Mouse (Mus musculus) heart, embryonic 13.5 days (tissue): ENCODE data around the gene Phospho2. TPM values are rescaled to one million over a fixed set of nuclear protein-coding genes. Genes with fewer than 3 reads are reported as not detected.
A peak's percentile ranks its signal among the peaks of the same experiment; 100 is the strongest.

ENCODE experiments used
- ATAC-seq: fragments of 200-750 bp; cut with Nextera tagmentation; 2 replicates; pipeline ENCODE4 v1.8.0; 2017; ENCODE audit warnings: moderate TSS enrichment; ENCODE audit not compliant: insufficient number of reproducible peaks, low FRiP score, low TSS enrichment; ENCODE audit errors: extremely low read depth
- H3K27ac ChIP-seq: fragments of 300-500 bp; sonication (generic); replicated peaks from 2 replicates; pipeline ENCODE4 v1.5.1; 2015; ENCODE audit warnings: moderate library complexity, mild to moderate bottlenecking, inconsistent platforms
- H3K27me3 ChIP-seq: fragments of 300-500 bp; sonication (generic); replicated peaks from 2 replicates; pipeline ENCODE4 v1.6.1; 2015; ENCODE audit warnings: mild to moderate bottlenecking, inconsistent platforms
- H3K36me3 ChIP-seq: fragments of 300-500 bp; sonication (generic); 2 replicates; pipeline ENCODE4 v1.6.1; 2015; ENCODE audit warnings: mild to moderate bottlenecking, inconsistent platforms
- H3K4me1 ChIP-seq: fragments of 300-500 bp; sonication (generic); 2 replicates; pipeline ENCODE4 v1.6.1; 2015; ENCODE audit warnings: inconsistent platforms
- H3K4me2 ChIP-seq: fragments of 300-500 bp; sonication (generic); 2 replicates; pipeline ENCODE4 v1.6.1; 2015; ENCODE audit warnings: inconsistent platforms, mild to moderate bottlenecking, moderate library complexity
- H3K4me3 ChIP-seq: fragments of 300-500 bp; sonication (generic); 2 replicates; pipeline ENCODE4 v1.5.1; 2015; ENCODE audit warnings: moderate library complexity, mild to moderate bottlenecking, inconsistent platforms
- H3K9ac ChIP-seq: fragments of 300-500 bp; sonication (generic); 2 replicates; pipeline ENCODE4 v1.6.1; 2015; ENCODE audit warnings: inconsistent platforms, mild to moderate bottlenecking, moderate library complexity
- H3K9me3 ChIP-seq: fragments of 300-500 bp; sonication (generic); 2 replicates; pipeline ENCODE4 v1.6.1; 2016; ENCODE audit warnings: inconsistent platforms
- WGBS: fragments of 180-500 bp; shearing (Covaris S2); methylation state at CpG from one replicate; pipeline ENCODE4 v1.1.7; 2015; ENCODE audit warnings: mixed read lengths; 5-methylcytosine and 5-hydroxymethylcytosine counted together
- polyA plus RNA-seq: library from polyadenylated mRNA; unstranded; fragments of >200 nt; fragmentation: Nextera tagmentation; extraction: Ambion mirVana; gene quantifications from 2 replicates; pipeline ENCODE4 v1.2.1, GENCODE M21; 2015

Gene Phospho2
- 14.4 and 16.7 TPM in 2 replicates for polyA plus RNA-seq

DNA sequence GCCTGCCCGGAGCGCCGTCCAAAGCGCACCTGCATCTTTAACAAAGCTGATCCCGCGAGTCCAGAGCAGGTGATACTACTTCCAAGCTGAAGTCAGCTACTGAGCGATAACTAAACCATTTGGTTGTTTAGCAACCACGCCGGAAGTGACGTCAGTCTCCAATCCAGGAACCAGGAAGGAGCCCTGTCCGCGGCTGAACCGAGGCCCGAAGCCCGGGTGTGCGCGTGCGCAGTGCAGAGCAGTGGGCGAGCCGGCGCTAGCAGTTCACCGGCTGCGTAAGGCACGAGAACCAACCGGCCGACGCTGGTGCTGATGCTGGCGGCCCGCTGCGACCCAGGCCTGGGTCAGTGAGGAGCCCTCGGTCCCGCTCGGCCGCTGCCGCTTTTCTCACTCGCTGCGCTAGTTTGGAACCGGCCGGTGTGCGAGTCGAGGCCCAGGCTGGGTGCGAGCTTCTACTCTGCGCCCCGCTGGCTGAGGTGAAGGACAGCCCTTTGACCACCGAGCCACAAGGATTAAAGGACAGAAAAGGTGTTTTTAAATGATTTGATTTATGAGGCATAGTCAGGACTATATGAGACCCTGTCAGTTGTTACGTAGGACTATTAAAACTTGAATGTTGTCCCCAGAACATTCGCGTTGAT is at the start of gene Phospho2, which contains the start of gene Ccdc173:
Phospho2 (plus strand) TSS at position 195 of the 641 bp plus-strand sequence.
Ccdc173 (minus strand) TSS at position 147 of the 641 bp plus-strand sequence.
- no peaks in the 10 kb centered on the region for H3K27me3 ChIP-seq
- peak within 1 kb of the TSS; percentile 93 for H3K4me2 ChIP-seq
- peak within 1 kb of the TSS; percentile 86 for H3K27ac ChIP-seq
- ATAC-seq: peak; percentile 89
- peak within 1 kb of the TSS; percentile 72 for H3K4me3 ChIP-seq
- peak within 1 kb of the TSS; percentile 88 for H3K9ac ChIP-seq
- no peaks in the 10 kb centered on the region for H3K9me3 ChIP-seq
- peaks cover 25% of the 10 kb centered on the region for H3K36me3 ChIP-seq
- peaks cover 3% of the 10 kb centered on the region; the same call in 1 of the 2 replicates for H3K4me1 ChIP-seq
- WGBS: 2% methylated on average over 48 of the region's 48 CpGs

GRCm38 (mm10) chr2:69745091-69745490 is 44.3 kb upstream of the Phospho2 start:
- Histone ChIP-seq H3K4me3 (no peak overlapping the region), H3K9ac (no peak overlapping the region), H3K27me3 (no peaks in the 10 kb centered on the region), H3K4me2 (no peak overlapping the region), H3K4me1 (no peaks in the 10 kb centered on the region), H3K9me3 (peaks cover 5% of the 10 kb centered on the region; the same call in 1 of the 2 replicates), H3K27ac (no peak overlapping the region), H3K36me3 (peaks cover 84% of the 10 kb centered on the region)
- WGBS: 68% methylated on average over 1 of the region's 1 CpGs
- no peak for ATAC-seq

GRCm38 (mm10) chr2:69760980-69761379 is 28.4 kb upstream of the Phospho2 start:
- WGBS: 71% methylated on average over 5 of the region's 5 CpGs

GRCm38 (mm10) chr2:69763340-69763739 is 26.1 kb upstream of the Phospho2 start:
- WGBS: 77% methylated on average over 4 of the region's 4 CpGs
- H3K27me3 ChIP-seq: no peaks in the 10 kb centered on the region
- no peaks in the 10 kb centered on the region for H3K4me1 ChIP-seq
- no peak overlapping the region for H3K4me2 ChIP-seq
- no peak overlapping the region for H3K4me3 ChIP-seq
- no peaks in the 10 kb centered on the region for H3K9me3 ChIP-seq
- no peak for ATAC-seq
- H3K36me3 ChIP-seq: no peaks in the 10 kb centered on the region
- H3K27ac ChIP-seq: no peak overlapping the region
- H3K9ac ChIP-seq: no peak overlapping the region

More at GRCm38 (mm10) chr2:69760980-69761379, 28.4 kb upstream of the Phospho2 start:
- H3K27ac ChIP-seq: no peak overlapping the region
- H3K4me1 ChIP-seq: no peaks in the 10 kb centered on the region
- no peak overlapping the region for H3K4me3 ChIP-seq
- no peak for ATAC-seq
- H3K9me3 ChIP-seq: no peaks in the 10 kb centered on the region
- H3K9ac ChIP-seq: no peak overlapping the region
- H3K36me3 ChIP-seq: no peaks in the 10 kb centered on the region
- H3K4me2 ChIP-seq: no peak overlapping the region
- H3K27me3 ChIP-seq: no peaks in the 10 kb centered on the region

DNA sequence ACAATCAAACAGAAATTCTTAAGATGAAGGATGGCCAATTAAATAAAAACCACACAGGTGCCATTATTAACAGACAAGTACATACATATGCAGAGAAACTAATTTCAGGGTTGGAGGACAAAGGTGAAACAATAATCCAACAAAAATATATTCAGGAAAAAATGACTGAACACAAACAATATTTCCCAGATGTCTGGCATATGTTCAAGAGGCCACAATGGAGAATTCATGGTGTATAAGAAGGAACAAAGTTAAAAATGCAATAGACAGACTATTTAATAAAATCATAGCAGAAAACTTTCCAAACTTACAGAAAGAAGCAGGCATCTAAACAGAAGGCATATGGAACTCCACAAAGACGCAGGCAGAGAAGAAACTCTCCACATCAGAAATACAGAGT is 24.7 kb upstream of the Phospho2 start:
- no peak for ATAC-seq
- no peak overlapping the region for H3K27ac ChIP-seq
- 74% methylated on average over 1 of the region's 1 CpGs for WGBS
- H3K27me3 ChIP-seq: no peaks in the 10 kb centered on the region
- H3K36me3 ChIP-seq: no peaks in the 10 kb centered on the region
- H3K9ac ChIP-seq: no peak overlapping the region
- H3K9me3 ChIP-seq: no peaks in the 10 kb centered on the region
- H3K4me2 ChIP-seq: no peak overlapping the region
- H3K4me1 ChIP-seq: no peaks in the 10 kb centered on the region
- no peak overlapping the region for H3K4me3 ChIP-seq

- Histone ChIP-seq H3K27me3 (no peaks in the 10 kb centered on the region), H3K36me3 (peaks cover 9% of the 10 kb centered on the region), H3K9ac (no peak overlapping the region), H3K4me3 (no peak overlapping the region), H3K4me1 (no peaks in the 10 kb centered on the region), H3K4me2 (no peak overlapping the region), H3K27ac (no peak overlapping the region), H3K9me3 (no peaks in the 10 kb centered on the region)
- no peak for ATAC-seq
- 85% methylated on average over 3 of the region's 3 CpGs for WGBS
These were observed 16.1 kb upstream of the Phospho2 start for GRCm38 (mm10) chr2:69773331-69773730.

GRCm38 (mm10) chr2:69777985-69778835 is 11.2 kb upstream of the Phospho2 start:
- Histone ChIP-seq H3K9me3 (no peaks in the 10 kb centered on the region), H3K27ac (no peak overlapping the region), H3K9ac (no peak overlapping the region), H3K4me2 (no peak overlapping the region), H3K36me3 (peaks cover 13% of the 10 kb centered on the region), H3K27me3 (no peaks in the 10 kb centered on the region), H3K4me1 (no peaks in the 10 kb centered on the region), H3K4me3 (no peak overlapping the region)
- no peak for ATAC-seq
- WGBS: 53% methylated on average over 7 of the region's 7 CpGs

GRCm38 (mm10) chr2:69778836-69779177 is 10.6 kb upstream of the Phospho2 start:
- Histone ChIP-seq H3K27me3 (no peaks in the 10 kb centered on the region), H3K4me2 (no peak overlapping the region), H3K27ac (no peak overlapping the region), H3K4me3 (no peak overlapping the region), H3K4me1 (no peaks in the 10 kb centered on the region), H3K36me3 (peaks cover 11% of the 10 kb centered on the region), H3K9me3 (no peaks in the 10 kb centered on the region), H3K9ac (no peak overlapping the region)
- no peak for ATAC-seq
- 47% methylated on average over 5 of the region's 5 CpGs for WGBS

DNA sequence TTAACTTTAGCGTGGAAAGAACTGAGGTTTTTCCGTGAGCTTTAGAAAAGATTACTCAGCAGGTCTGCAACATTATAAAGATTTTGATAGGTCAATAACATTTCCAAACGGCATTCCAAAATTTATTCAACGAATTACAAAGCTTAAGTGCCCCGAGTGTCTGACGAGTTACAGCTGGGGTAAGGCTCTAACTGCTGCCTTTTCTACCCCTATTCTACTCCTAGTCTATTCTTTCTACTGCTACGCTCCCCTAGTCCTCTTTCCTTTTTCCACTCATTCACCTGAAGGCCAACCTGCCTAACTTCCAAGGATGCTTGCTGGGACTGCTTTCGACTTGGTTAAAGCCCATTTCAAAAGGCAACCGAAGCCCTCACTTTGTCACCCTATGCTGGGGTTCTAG is 449 bp upstream of the Phospho2 start:
- Histone ChIP-seq H3K4me1 (peaks cover 3% of the 10 kb centered on the region; the same call in 1 of the 2 replicates), H3K4me2 (peak overlapping the region; percentile 93), H3K4me3 (peak overlapping the region; percentile 72), H3K27me3 (no peaks in the 10 kb centered on the region), H3K27ac (peak overlapping the region; percentile 86), H3K9me3 (no peaks in the 10 kb centered on the region), H3K9ac (peak overlapping the region; percentile 85), H3K36me3 (peaks cover 22% of the 10 kb centered on the region)
- WGBS: 26% methylated on average over 9 of the region's 9 CpGs
- no peak for ATAC-seq

DNA sequence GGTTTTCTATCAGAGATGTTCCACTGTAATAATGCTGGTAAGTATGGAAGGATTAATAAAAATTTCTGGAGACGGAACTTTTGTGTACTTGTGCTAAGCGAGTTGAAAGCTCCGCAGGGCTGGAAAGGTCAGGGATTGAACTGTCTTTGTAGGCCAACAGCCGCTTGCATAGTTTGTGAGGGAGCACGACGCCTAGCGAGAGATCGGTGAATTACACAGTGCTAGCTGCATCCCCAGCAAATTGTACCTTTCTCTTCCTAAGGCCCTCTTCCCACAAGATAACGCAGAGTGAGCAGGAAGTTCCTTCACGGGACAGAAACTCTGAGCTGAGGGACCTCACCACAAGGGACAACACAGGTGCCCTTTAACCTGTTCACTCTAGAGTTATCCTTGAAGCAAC is 862 bp downstream of the Phospho2 start:
- Histone ChIP-seq H3K36me3 (peaks cover 32% of the 10 kb centered on the region), H3K9me3 (no peaks in the 10 kb centered on the region), H3K9ac (peak overlapping the region; percentile 88), H3K27me3 (no peaks in the 10 kb centered on the region), H3K27ac (0 out of 2 replicates have a peak overlapping the region, but pooled peaks have one; percentile 86), H3K4me3 (peak overlapping the region; percentile 72), H3K4me1 (peaks cover 3% of the 10 kb centered on the region; the same call in 1 of the 2 replicates), H3K4me2 (peak overlapping the region; percentile 93)
- peak; percentile 37; the same call in 1 of the 2 replicates for ATAC-seq
- 5% methylated on average over 10 of the region's 10 CpGs for WGBS

DNA sequence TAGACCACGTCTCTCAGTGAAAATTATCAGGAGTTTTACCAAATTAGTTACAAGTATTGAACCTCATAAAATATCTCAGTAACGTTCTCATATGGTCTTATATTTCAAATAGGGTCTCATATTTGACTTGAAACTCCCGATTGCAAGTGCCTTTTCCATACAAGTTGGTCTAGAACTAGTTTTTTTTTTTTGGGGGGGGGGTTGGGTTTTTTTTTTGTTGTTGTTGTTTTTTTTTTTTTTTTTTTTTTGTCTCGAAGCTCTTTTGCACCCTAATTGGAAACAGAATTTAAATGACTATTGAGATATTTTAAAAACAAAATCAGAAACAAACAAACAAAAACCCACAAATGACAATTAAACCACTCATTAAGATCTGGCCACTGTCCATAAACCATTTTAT is 1.3 kb downstream of the Phospho2 start:
- WGBS: 69% methylated on average over 4 of the region's 4 CpGs
- H3K4me2 ChIP-seq: peak overlapping the region; percentile 93
- peak overlapping the region; percentile 72 for H3K4me3 ChIP-seq
- H3K27me3 ChIP-seq: no peaks in the 10 kb centered on the region
- peaks cover 37% of the 10 kb centered on the region for H3K36me3 ChIP-seq
- no peak overlapping the region for H3K27ac ChIP-seq
- no peak overlapping the region for H3K9ac ChIP-seq
- H3K9me3 ChIP-seq: no peaks in the 10 kb centered on the region
- peaks cover 3% of the 10 kb centered on the region; the same call in 1 of the 2 replicates for H3K4me1 ChIP-seq
- no peak for ATAC-seq
